Mouse (Mus musculus) thymus, adult 2 months (tissue): ENCODE measurements at regions not wholly inside any gene's neighbourhood (a gene's known extent, or its start where the extent isn't known, plus 50 kb on each side); places are given as distances from the start of the nearest gene placed in this dataset.

Experiments used
- CTCF ChIP-seq: fragments of 200-500 bp; IDR thresholded peaks from 2 replicates; pipeline ENCODE4 v1.5.1; 2012; ENCODE audit warnings: mild to moderate bottlenecking, control low read depth, low read length, moderate library complexity, borderline replicate concordance; ENCODE audit not compliant: control insufficient read depth, poor library complexity, insufficient read depth; ENCODE audit errors: extremely low read depth
- POLR2A ChIP-seq: fragments of 200-500 bp; IDR thresholded peaks from 2 replicates; pipeline ENCODE4 v1.6.1; 2012; ENCODE audit warnings: mild to moderate bottlenecking, low read length, control low read depth, moderate library complexity; ENCODE audit not compliant: control insufficient read depth, poor library complexity, insufficient read depth; ENCODE audit errors: extremely low read depth

DNA sequence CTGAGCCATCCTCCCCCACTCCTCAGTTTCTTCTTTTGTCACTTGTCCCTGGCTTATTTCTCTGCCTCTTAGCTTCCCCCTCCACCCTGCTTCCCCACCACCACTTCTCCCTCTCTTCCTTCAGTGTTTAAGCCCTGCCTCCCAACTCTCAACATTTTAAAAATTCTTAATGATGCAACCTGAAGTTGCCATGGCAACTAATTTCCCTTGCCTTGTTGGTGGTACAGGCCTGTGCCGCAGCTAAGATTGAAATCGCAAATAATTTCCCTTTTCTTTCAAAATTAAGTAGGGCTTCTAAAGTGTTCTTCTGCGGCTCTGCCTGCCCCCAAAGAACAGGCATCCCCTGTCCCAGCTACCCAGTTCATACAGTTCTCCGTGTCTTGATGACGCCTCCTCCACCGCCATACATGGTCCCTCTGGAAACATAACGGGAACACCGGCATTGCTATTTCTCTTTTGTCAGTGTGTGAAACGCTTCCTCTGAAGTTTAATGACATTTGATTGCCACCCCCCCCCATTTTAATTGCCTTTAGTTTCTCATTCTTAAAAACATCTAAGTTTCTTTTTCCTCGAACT is 92.6 kb upstream of the Vrk1 start:
- TF ChIP-seq CTCF = no peak
- TF ChIP-seq POLR2A = no peak
